Mouse (Mus musculus): ENCODE data around the gene Cap2. TPM values are rescaled to one million over a fixed set of nuclear protein-coding genes. Genes with fewer than 3 reads are reported as not detected.

Gene Cap2
- total RNA-seq, 2 experiments from 2014 or later, result 266 TPM

GRCm38 (mm10) chr13:46565913-46566312 lies 64.3 kb downstream of the Cap2 start:
- no peak for DNase-seq

- no peak for DNase-seq
Observed at GRCm38 (mm10) chr13:46569469-46569868, 67.8 kb downstream of the Cap2 start.

GRCm38 (mm10) chr13:46571141-46571592 lies 69.5 kb downstream of the Cap2 start:
- DNase-seq, result peak; percentile 10

- peak; percentile 57 for DNase-seq
Observed at GRCm38 (mm10) chr13:46571961-46572647, 70.5 kb downstream of the Cap2 start.

GRCm38 (mm10) chr13:46572648-46573163 lies 71.1 kb downstream of the Cap2 start:
- no peak for DNase-seq

- DNase-seq, result no peak
Observed at GRCm38 (mm10) chr13:46574201-46574600, 72.6 kb downstream of the Cap2 start.

GRCm38 (mm10) chr13:46574707-46575106 lies 73.1 kb downstream of the Cap2 start:
- no peak for DNase-seq

GRCm38 (mm10) chr13:46584860-46585259 lies 83.2 kb downstream of the Cap2 start:
- no peak for DNase-seq

- no peak for DNase-seq
Observed at GRCm38 (mm10) chr13:46587717-46588289, 86.2 kb downstream of the Cap2 start.

- DNase-seq, result no peak
Observed at GRCm38 (mm10) chr13:46588606-46589005, 87.0 kb downstream of the Cap2 start.

- DNase-seq, result no peak
Observed at GRCm38 (mm10) chr13:46590885-46591284, 89.2 kb downstream of the Cap2 start.

GRCm38 (mm10) chr13:46600694-46601093 lies 99.0 kb downstream of the Cap2 start:
- no peak for DNase-seq

GRCm38 (mm10) chr13:46601386-46601785 lies 99.7 kb downstream of the Cap2 start:
- no peak for DNase-seq

GRCm38 (mm10) chr13:46602674-46603073 lies 101.0 kb downstream of the Cap2 start:
- DNase-seq, result no peak

GRCm38 (mm10) chr13:46611033-46611432 lies 109.4 kb downstream of the Cap2 start:
- DNase-seq, result no peak

GRCm38 (mm10) chr13:46613694-46614272 lies 112.1 kb downstream of the Cap2 start:
- no peak for DNase-seq

GRCm38 (mm10) chr13:46616673-46617362 lies 115.2 kb downstream of the Cap2 start:
- DNase-seq, result no peak

GRCm38 (mm10) chr13:46619633-46620032 lies 118.0 kb downstream of the Cap2 start:
- peak; percentile 43 for DNase-seq

- no peak for DNase-seq
Observed at GRCm38 (mm10) chr13:46620964-46621757, 119.5 kb downstream of the Cap2 start.

GRCm38 (mm10) chr13:46626608-46627007 lies 125.0 kb downstream of the Cap2 start:
- DNase-seq, result no peak

GRCm38 (mm10) chr13:46627841-46628240 lies 126.2 kb downstream of the Cap2 start:
- peak; percentile 39 for DNase-seq

GRCm38 (mm10) chr13:46629391-46629790 lies 127.7 kb downstream of the Cap2 start:
- DNase-seq, result no peak
